Mouse (Mus musculus) kidney, embryonic 16.5 days (tissue): ENCODE measurements around the gene Ap1s2. TPM values are rescaled to one million over a fixed set of nuclear protein-coding genes. Genes with fewer than 3 reads are reported as not detected.

Experiments used
- ATAC-seq: fragments of 200-750 bp; cut with Nextera tagmentation; 2 replicates; pipeline ENCODE4 v1.8.0; 2017; ENCODE audit warnings: moderate TSS enrichment; ENCODE audit not compliant: low FRiP score, low TSS enrichment
- H3K27ac ChIP-seq: fragments of 300-500 bp; sonication (generic); 2 replicates; pipeline ENCODE4 v1.5.1; 2014; ENCODE audit warnings: low read length
- H3K27me3 ChIP-seq: fragments of 300-500 bp; sonication (generic); 2 replicates; pipeline ENCODE4 v1.6.1; 2014; ENCODE audit warnings: low read length, control low read depth, mixed read lengths; ENCODE audit not compliant: insufficient read depth
- H3K36me3 ChIP-seq: fragments of 300-500 bp; sonication (generic); 2 replicates; pipeline ENCODE4 v1.6.1; 2014; ENCODE audit warnings: low read length, control low read depth, mixed read lengths; ENCODE audit not compliant: insufficient read depth
- H3K4me1 ChIP-seq: fragments of 300-500 bp; sonication (generic); 2 replicates; pipeline ENCODE4 v1.6.1; 2014; ENCODE audit warnings: low read length, control low read depth, mixed read lengths; ENCODE audit not compliant: insufficient read depth
- H3K4me2 ChIP-seq: fragments of 300-500 bp; sonication (generic); replicated peaks from 2 replicates; pipeline ENCODE4 v1.6.1; 2014; ENCODE audit warnings: low read depth, low read length
- H3K4me3 ChIP-seq: fragments of 300-500 bp; sonication (generic); 2 replicates; pipeline ENCODE4 v1.5.1; 2014; ENCODE audit warnings: mild to moderate bottlenecking, low read length
- H3K9ac ChIP-seq: fragments of 300-500 bp; sonication (generic); replicated peaks from 2 replicates; pipeline ENCODE4 v1.6.1; 2014; ENCODE audit warnings: low read length
- H3K9me3 ChIP-seq: fragments of 300-500 bp; sonication (generic); 2 replicates; pipeline ENCODE4 v1.6.1; 2016; ENCODE audit warnings: low read length, control low read depth
- WGBS: fragments of 180-500 bp; shearing (Covaris S2); extraction: QIAGEN DNeasy Blood & Tissue Kit; methylation state at CpG from one replicate; pipeline ENCODE4 v1.1.7; 2014; 5-methylcytosine and 5-hydroxymethylcytosine counted together
- polyA plus RNA-seq: library from polyadenylated mRNA; unstranded; fragments of >200 nt; fragmentation: Nextera tagmentation; extraction: Ambion mirVana; gene quantifications from 2 replicates; pipeline ENCODE4 v1.2.1, GENCODE M21; 2015

The Ap1s2 gene
- polyA plus RNA-seq, 1 experiment from 2014 or later, result 22.3 TPM

- Histone ChIP-seq H3K27me3 (peaks cover 4% of the 10 kb centered on the region; the same call in 1 of the 2 replicates), H3K9ac (no peak overlapping the region), H3K4me3 (no peak overlapping the region), H3K9me3 (no peaks in the 10 kb centered on the region), H3K4me1 (no peaks in the 10 kb centered on the region), H3K27ac (no peak overlapping the region), H3K36me3 (no peaks in the 10 kb centered on the region), H3K4me2 (no peak overlapping the region)
- WGBS, result 52% methylated on average over 5 of the region's 5 CpGs
- ATAC-seq, result no peak
These were observed 9.3 kb upstream of the Ap1s2 start for GRCm38 (mm10) chrX:163899431-163900020.

- H3K4me2 ChIP-seq, result no peak overlapping the region
- H3K9ac ChIP-seq, result no peak overlapping the region
- no peak overlapping the region for H3K27ac ChIP-seq
- WGBS, result 89% methylated on average over 2 of the region's 2 CpGs
- no peak overlapping the region for H3K4me3 ChIP-seq
- 0 out of 2 replicates have a peak, but pooled peaks cover 3% of the 10 kb centered on the region for H3K9me3 ChIP-seq
- no peaks in the 10 kb centered on the region for H3K36me3 ChIP-seq
- peaks cover 3% of the 10 kb centered on the region; the same call in 1 of the 2 replicates for H3K27me3 ChIP-seq
- no peaks in the 10 kb centered on the region for H3K4me1 ChIP-seq
- ATAC-seq, result no peak
These were observed 2.0 kb upstream of the Ap1s2 start for GRCm38 (mm10) chrX:163906861-163907260.

- Histone ChIP-seq H3K9me3 (0 out of 2 replicates have a peak, but pooled peaks cover 3% of the 10 kb centered on the region), H3K4me1 (no peaks in the 10 kb centered on the region), H3K4me2 (peak overlapping the region; percentile 55), H3K36me3 (no peaks in the 10 kb centered on the region), H3K9ac (peak overlapping the region; percentile 69), H3K27ac (no peak overlapping the region), H3K4me3 (peak overlapping the region; percentile 64), H3K27me3 (peaks cover 5% of the 10 kb centered on the region; the same call in 1 of the 2 replicates)
- ATAC-seq, result no peak
- 30% methylated on average over 8 of the region's 8 CpGs for WGBS
These were observed 847 bp upstream of the Ap1s2 start for GRCm38 (mm10) chrX:163908003-163908336.

- Histone ChIP-seq H3K9me3 (0 out of 2 replicates have a peak, but pooled peaks cover 3% of the 10 kb centered on the region), H3K9ac (peak overlapping the region; percentile 68), H3K36me3 (no peaks in the 10 kb centered on the region), H3K4me1 (no peaks in the 10 kb centered on the region), H3K4me2 (peak overlapping the region; percentile 58), H3K4me3 (peak overlapping the region; percentile 64), H3K27ac (peak overlapping the region; percentile 50; the same call in 1 of the 2 replicates), H3K27me3 (peaks cover 10% of the 10 kb centered on the region; the same call in 1 of the 2 replicates)
- ATAC-seq, result peak; percentile 56
- WGBS, result 16% methylated on average over 32 of the region's 34 CpGs
These were observed 564 bp downstream of the Ap1s2 start for GRCm38 (mm10) chrX:163909381-163909780.

GRCm38 (mm10) chrX:163912791-163913190 is 4.0 kb downstream of the Ap1s2 start:
- no peak overlapping the region for H3K4me3 ChIP-seq
- no peak overlapping the region for H3K4me2 ChIP-seq
- no peaks in the 10 kb centered on the region for H3K4me1 ChIP-seq
- peaks cover 11% of the 10 kb centered on the region for H3K27me3 ChIP-seq
- no peak overlapping the region for H3K27ac ChIP-seq
- H3K9ac ChIP-seq, result no peak overlapping the region
- ATAC-seq, result no peak
- H3K9me3 ChIP-seq, result 0 out of 2 replicates have a peak, but pooled peaks cover 3% of the 10 kb centered on the region
- H3K36me3 ChIP-seq, result no peaks in the 10 kb centered on the region

- Histone ChIP-seq H3K4me1 (no peaks in the 10 kb centered on the region), H3K4me2 (no peak overlapping the region), H3K9ac (no peak overlapping the region), H3K36me3 (no peaks in the 10 kb centered on the region), H3K27ac (no peak overlapping the region), H3K4me3 (no peak overlapping the region), H3K27me3 (peaks cover 3% of the 10 kb centered on the region; the same call in 1 of the 2 replicates), H3K9me3 (no peaks in the 10 kb centered on the region)
- ATAC-seq, result no peak
These were observed 20.7 kb downstream of the Ap1s2 start for GRCm38 (mm10) chrX:163929550-163929949.

GRCm38 (mm10) chrX:163934731-163935130 is 25.9 kb downstream of the Ap1s2 start:
- Histone ChIP-seq H3K4me3 (no peak overlapping the region), H3K27me3 (peaks cover 5% of the 10 kb centered on the region; the same call in 1 of the 2 replicates), H3K27ac (no peak overlapping the region), H3K4me1 (no peaks in the 10 kb centered on the region), H3K9me3 (no peaks in the 10 kb centered on the region), H3K36me3 (peaks cover 12% of the 10 kb centered on the region; the same call in 1 of the 2 replicates), H3K9ac (no peak overlapping the region), H3K4me2 (no peak overlapping the region)
- ATAC-seq, result no peak
- WGBS, result 90% methylated on average over 8 of the region's 8 CpGs

GRCm38 (mm10) chrX:163938587-163938986 is 29.8 kb downstream of the Ap1s2 start:
- WGBS, result 89% methylated on average over 6 of the region's 6 CpGs
- Histone ChIP-seq H3K4me2 (no peak overlapping the region), H3K27ac (no peak overlapping the region), H3K27me3 (peaks cover 5% of the 10 kb centered on the region; the same call in 1 of the 2 replicates), H3K4me1 (no peaks in the 10 kb centered on the region), H3K9me3 (no peaks in the 10 kb centered on the region), H3K36me3 (peaks cover 20% of the 10 kb centered on the region), H3K9ac (no peak overlapping the region), H3K4me3 (no peak overlapping the region)
- no peak for ATAC-seq

- Histone ChIP-seq H3K36me3 (peaks cover 30% of the 10 kb centered on the region), H3K4me2 (no peak overlapping the region), H3K4me3 (no peak overlapping the region), H3K27me3 (peaks cover 3% of the 10 kb centered on the region; the same call in 1 of the 2 replicates), H3K4me1 (no peaks in the 10 kb centered on the region), H3K9ac (no peak overlapping the region), H3K9me3 (no peaks in the 10 kb centered on the region), H3K27ac (no peak overlapping the region)
- WGBS, result 82% methylated on average over 3 of the region's 3 CpGs
- ATAC-seq, result no peak
These were observed 35.6 kb downstream of the Ap1s2 start for GRCm38 (mm10) chrX:163944381-163944780.

- no peaks in the 10 kb centered on the region for H3K9me3 ChIP-seq
- no peaks in the 10 kb centered on the region; the same call in 1 of the 2 replicates for H3K27me3 ChIP-seq
- no peak overlapping the region for H3K9ac ChIP-seq
- H3K4me3 ChIP-seq, result no peak overlapping the region
- H3K27ac ChIP-seq, result no peak overlapping the region
- WGBS, result 75% methylated on average over 1 of the region's 1 CpGs
- no peak overlapping the region for H3K4me2 ChIP-seq
- no peak for ATAC-seq
- H3K36me3 ChIP-seq, result peaks cover 41% of the 10 kb centered on the region
- no peaks in the 10 kb centered on the region for H3K4me1 ChIP-seq
These were observed 42.8 kb downstream of the Ap1s2 start for GRCm38 (mm10) chrX:163951618-163952017.
